Mouse (Mus musculus) hindbrain, embryonic 13.5 days (tissue): ENCODE results near the gene Tubgcp3. TPM values are rescaled to one million over a fixed set of nuclear protein-coding genes. Genes with fewer than 3 reads are reported as not detected.
"Not testable (repeated sequence)": the region's sequence is repeated elsewhere in the genome, so short reads cannot be mapped to it uniquely, and the experiment has no call there.

Source experiments
- ATAC-seq: fragments of 200-750 bp; cut with Nextera tagmentation; 2 replicates; pipeline ENCODE4 v1.8.0; 2017; ENCODE audit warnings: moderate TSS enrichment; ENCODE audit not compliant: low FRiP score
- H3K27ac ChIP-seq: fragments of 300-500 bp; sonication (generic); 2 replicates; pipeline ENCODE4 v1.5.1; 2015; ENCODE audit warnings: inconsistent platforms, mild to moderate bottlenecking, moderate library complexity
- H3K27me3 ChIP-seq: fragments of 300-500 bp; sonication (generic); 2 replicates; pipeline ENCODE4 v1.6.1; 2015; ENCODE audit warnings: mild to moderate bottlenecking, inconsistent platforms
- H3K36me3 ChIP-seq: fragments of 300-500 bp; sonication (generic); 2 replicates; pipeline ENCODE4 v1.6.1; 2015; ENCODE audit warnings: mild to moderate bottlenecking, inconsistent platforms
- H3K4me1 ChIP-seq: fragments of 300-500 bp; sonication (generic); replicated peaks from 2 replicates; pipeline ENCODE4 v1.6.1; 2015; ENCODE audit warnings: inconsistent platforms
- H3K4me2 ChIP-seq: fragments of 300-500 bp; sonication (generic); 2 replicates; pipeline ENCODE4 v1.6.1; 2015; ENCODE audit warnings: inconsistent platforms, mild to moderate bottlenecking, moderate library complexity
- H3K4me3 ChIP-seq: fragments of 300-500 bp; sonication (generic); 2 replicates; pipeline ENCODE4 v1.5.1; 2015; ENCODE audit warnings: mild to moderate bottlenecking, inconsistent platforms
- H3K9ac ChIP-seq: fragments of 300-500 bp; sonication (generic); 2 replicates; pipeline ENCODE4 v1.6.1; 2015; ENCODE audit warnings: mild to moderate bottlenecking, inconsistent platforms
- H3K9me3 ChIP-seq: fragments of 300-500 bp; sonication (generic); 2 replicates; pipeline ENCODE4 v1.6.1; 2016; ENCODE audit warnings: inconsistent platforms
- WGBS: fragments of 180-500 bp; shearing (Covaris S2); methylation state at CpG from one replicate; pipeline ENCODE4 v1.1.7; 2015; 5-methylcytosine and 5-hydroxymethylcytosine counted together
- polyA plus RNA-seq: library from polyadenylated mRNA; unstranded; fragments of >200 nt; fragmentation: Nextera tagmentation; extraction: Ambion mirVana; gene quantifications from 2 replicates; pipeline ENCODE4 v1.2.1, GENCODE M21; 2015

Tubgcp3 gene
- polyA plus RNA-seq, 1 experiment from 2014 or later: 41.5 TPM

DNA sequence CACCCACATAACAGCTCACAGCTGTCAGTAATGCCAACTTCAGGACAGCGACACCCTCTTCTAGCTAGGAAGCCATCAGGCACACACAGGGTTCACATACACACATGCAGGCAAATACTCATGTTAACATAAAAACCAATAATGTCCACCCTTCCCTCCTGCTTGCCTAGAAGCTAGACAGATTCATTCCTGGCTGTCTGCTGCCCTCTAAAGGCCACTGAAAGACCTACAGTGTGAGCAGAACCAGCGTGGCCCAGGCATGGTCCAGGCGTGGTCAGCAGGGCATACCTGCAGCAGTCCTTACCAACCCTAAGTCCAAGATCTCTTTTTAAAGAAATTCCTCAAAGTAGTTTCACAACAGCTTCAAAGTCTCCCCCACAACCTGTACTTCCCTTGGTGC, 43.0 kb downstream of the Tubgcp3 start:
- Histone ChIP-seq H3K27ac (no peak overlapping the region), H3K4me3 (no peak overlapping the region), H3K27me3 (no peaks in the 10 kb centered on the region), H3K36me3 (peaks cover 54% of the 10 kb centered on the region), H3K4me1 (peaks cover 4% of the 10 kb centered on the region), H3K9ac (no peak overlapping the region), H3K9me3 (no peaks in the 10 kb centered on the region), H3K4me2 (no peak overlapping the region)
- peak; percentile 80 for ATAC-seq
- WGBS: 44% methylated on average over 3 of the region's 3 CpGs

DNA sequence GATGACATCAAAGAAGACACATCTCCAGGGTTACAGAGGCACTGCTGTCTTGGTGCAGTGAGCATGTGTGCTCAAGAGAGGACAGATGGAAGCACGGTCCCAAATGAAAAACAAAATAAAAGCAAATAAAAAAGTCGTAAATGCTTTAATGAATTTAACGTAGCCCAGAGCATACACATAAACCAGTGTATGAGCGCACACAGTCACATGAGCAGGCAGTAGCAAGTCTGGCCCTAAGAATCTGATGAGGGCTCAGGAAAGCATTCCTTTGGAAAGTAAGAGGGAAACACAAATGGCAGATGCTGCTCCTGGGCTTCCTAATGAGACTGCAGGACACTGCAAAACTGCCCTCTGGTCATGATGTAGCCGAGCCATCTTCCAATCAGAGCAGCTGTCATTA, 46.2 kb downstream of the Tubgcp3 start:
- no peak for ATAC-seq
- Histone ChIP-seq H3K27ac (peak overlapping the region; percentile 45; the same call in 1 of the 2 replicates), H3K4me2 (no peak overlapping the region), H3K36me3 (peaks cover 60% of the 10 kb centered on the region), H3K9me3 (no peaks in the 10 kb centered on the region), H3K4me1 (peaks cover 4% of the 10 kb centered on the region), H3K4me3 (no peak overlapping the region), H3K27me3 (no peaks in the 10 kb centered on the region), H3K9ac (peak overlapping the region; percentile 25; the same call in 1 of the 2 replicates)
- WGBS: 73% methylated on average over 5 of the region's 5 CpGs

DNA sequence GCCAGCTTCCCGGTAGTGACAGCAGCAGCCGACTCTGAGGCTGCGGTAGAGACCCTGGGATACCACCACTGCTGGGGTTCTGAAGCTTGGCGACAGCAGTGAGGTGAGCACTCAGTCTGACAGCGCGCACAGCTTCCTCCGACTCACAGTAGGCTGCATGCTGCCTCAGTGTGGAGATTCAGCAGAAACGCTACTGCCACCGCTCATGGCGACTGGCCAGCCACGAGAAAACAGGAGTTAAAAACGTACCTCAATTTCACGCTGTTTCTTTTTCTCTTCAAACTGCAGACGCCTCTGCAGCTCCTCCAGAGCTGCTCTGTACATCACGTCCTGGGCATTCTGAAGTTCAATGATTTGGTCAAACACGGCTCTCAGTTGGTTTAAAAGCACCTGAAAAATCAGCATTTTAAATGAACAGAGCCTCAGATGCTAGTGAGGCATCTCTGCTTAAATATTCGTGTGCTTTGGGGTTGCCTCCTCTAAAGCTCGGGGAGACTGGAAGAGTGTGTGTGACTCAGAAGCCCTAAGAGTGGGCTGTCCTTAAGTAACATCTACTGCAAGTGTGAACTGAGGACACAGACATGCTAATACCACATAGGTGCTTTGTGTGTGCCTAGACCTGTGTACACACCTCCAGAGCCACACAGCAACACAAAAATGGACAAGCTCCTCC, 50.4 kb downstream of the Tubgcp3 start:
- no peak overlapping the region for H3K27ac ChIP-seq
- peaks cover 68% of the 10 kb centered on the region for H3K36me3 ChIP-seq
- no peak overlapping the region for H3K4me3 ChIP-seq
- no peak for ATAC-seq
- H3K4me1 ChIP-seq: peaks cover 4% of the 10 kb centered on the region
- WGBS: 91% methylated on average over 18 of the region's 18 CpGs
- no peaks in the 10 kb centered on the region for H3K27me3 ChIP-seq
- H3K4me2 ChIP-seq: no peak overlapping the region
- no peaks in the 10 kb centered on the region for H3K9me3 ChIP-seq
- no peak overlapping the region for H3K9ac ChIP-seq

DNA sequence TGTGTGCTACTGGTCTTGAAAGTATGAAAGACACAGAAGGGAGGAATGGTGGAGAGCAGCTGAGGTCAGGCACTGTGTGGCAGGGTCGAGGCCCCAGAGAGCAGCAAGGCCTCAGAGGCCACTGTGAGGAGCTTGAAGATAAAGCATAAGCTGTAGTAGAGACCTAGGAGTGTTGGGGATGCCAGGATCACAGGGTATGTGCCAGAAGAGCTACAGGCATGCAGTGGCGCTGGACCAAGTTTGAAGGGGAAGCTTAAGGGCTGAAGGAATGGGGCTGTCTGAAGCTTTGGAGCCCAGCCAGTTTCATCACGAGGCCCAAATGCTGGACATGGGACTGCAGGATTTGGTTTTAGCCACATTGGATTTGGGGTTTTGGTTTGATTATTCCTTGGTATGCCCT, 54.7 kb downstream of the Tubgcp3 start:
- H3K27ac ChIP-seq, ATAC-seq, H3K4me1 ChIP-seq, H3K4me2 ChIP-seq, H3K9ac ChIP-seq, H3K27me3 ChIP-seq, H3K4me3 ChIP-seq, H3K9me3 ChIP-seq: not testable (repeated sequence)
- 92% methylated on average over 3 of the region's 3 CpGs for WGBS
- peaks cover 59% of the 10 kb centered on the region for H3K36me3 ChIP-seq

DNA sequence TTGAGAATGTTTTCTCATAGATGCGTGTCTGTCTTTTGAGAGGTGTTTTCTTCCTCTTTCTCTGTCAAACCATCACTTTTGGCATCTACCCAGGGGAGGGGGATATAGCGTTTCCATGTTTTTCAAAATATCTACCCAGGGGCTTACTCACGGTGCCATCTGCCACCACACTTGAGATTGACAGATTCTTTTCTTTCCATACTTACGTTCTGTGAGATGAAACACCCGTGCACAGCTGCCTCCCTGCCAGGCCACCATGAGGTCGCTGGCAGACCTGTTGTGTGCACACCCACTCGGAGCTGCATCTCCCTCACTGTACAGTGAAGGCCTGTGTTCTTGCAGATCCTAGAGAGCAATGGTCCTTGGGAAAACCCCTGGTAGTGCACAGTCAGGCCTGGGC, 58.8 kb downstream of the Tubgcp3 start:
- Histone ChIP-seq H3K4me3 (no peak overlapping the region), H3K9ac (no peak overlapping the region), H3K4me2 (no peak overlapping the region), H3K36me3 (peaks cover 26% of the 10 kb centered on the region), H3K4me1 (peaks cover 3% of the 10 kb centered on the region; the same call in 1 of the 2 replicates), H3K9me3 (no peaks in the 10 kb centered on the region), H3K27ac (no peak overlapping the region), H3K27me3 (no peaks in the 10 kb centered on the region)
- no peak for ATAC-seq
- 53% methylated on average over 7 of the region's 7 CpGs for WGBS

DNA sequence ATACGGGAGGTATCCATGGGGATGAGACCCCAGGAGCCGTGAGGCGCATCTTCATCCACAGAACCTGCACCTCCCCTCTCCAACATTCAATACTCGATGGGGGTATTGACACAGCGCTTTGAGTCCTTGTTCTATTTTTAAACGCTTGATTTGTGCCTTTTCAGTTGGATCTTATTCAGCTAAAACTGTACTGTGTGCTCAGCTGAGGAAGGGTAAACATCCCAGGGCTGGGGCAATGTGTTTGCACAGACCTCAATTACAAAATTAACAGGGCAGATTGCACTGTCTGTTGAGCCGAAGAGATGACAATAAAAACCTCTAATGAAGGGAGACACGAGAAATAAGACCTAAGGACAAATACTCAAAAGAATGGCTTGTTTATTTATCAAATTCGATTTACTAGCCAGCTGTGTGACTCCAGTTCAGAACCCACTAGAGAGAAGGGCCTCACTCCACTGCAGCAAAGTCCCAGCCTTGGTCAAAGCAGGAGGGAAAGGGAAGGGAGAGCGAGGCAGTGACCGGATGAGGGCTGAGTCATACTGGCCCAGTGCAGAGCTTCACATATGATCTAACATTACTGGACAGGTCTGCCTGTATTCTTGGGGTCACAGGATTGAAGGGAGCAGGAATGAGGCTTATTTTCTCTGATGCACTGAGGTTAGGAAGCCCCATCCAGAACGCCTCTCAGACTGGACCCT, 62.1 kb downstream of the Tubgcp3 start:
- Histone ChIP-seq H3K9ac (no peak overlapping the region), H3K27ac (no peak overlapping the region), H3K36me3 (peaks cover 3% of the 10 kb centered on the region), H3K4me3 (no peak overlapping the region), H3K4me2 (no peak overlapping the region), H3K4me1 (peaks cover 3% of the 10 kb centered on the region; the same call in 1 of the 2 replicates), H3K9me3 (no peaks in the 10 kb centered on the region), H3K27me3 (peaks cover 12% of the 10 kb centered on the region; the same call in 1 of the 2 replicates)
- WGBS: 60% methylated on average over 12 of the region's 12 CpGs
- ATAC-seq: no peak; the same call in 1 of the 2 replicates

DNA sequence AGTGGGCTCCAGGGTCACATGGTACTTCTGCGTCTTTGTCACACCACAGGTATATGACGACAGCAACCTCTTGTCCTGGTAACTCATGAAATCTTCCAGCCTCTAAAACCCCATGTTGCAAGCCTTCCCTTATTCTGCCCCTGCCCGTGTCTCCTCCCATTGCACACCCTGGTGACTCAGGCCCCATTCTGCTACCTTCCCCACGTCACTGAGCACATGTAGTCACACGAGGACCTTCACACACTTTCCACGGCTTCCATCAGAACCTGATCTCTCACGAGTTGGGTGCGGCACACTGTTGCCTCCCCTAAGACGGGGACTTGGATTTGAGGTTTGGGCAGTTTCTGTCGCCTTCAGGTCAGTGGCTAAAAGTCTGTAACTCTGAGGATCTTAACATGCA, 63.2 kb downstream of the Tubgcp3 start:
- no peaks in the 10 kb centered on the region for H3K9me3 ChIP-seq
- H3K4me2 ChIP-seq: no peak overlapping the region
- peaks cover 16% of the 10 kb centered on the region; the same call in 1 of the 2 replicates for H3K27me3 ChIP-seq
- no peak for ATAC-seq
- no peak overlapping the region for H3K27ac ChIP-seq
- no peak overlapping the region for H3K4me3 ChIP-seq
- WGBS: 86% methylated on average over 10 of the region's 10 CpGs
- H3K36me3 ChIP-seq: no peaks in the 10 kb centered on the region
- H3K4me1 ChIP-seq: peaks cover 3% of the 10 kb centered on the region; the same call in 1 of the 2 replicates
- H3K9ac ChIP-seq: no peak overlapping the region

DNA sequence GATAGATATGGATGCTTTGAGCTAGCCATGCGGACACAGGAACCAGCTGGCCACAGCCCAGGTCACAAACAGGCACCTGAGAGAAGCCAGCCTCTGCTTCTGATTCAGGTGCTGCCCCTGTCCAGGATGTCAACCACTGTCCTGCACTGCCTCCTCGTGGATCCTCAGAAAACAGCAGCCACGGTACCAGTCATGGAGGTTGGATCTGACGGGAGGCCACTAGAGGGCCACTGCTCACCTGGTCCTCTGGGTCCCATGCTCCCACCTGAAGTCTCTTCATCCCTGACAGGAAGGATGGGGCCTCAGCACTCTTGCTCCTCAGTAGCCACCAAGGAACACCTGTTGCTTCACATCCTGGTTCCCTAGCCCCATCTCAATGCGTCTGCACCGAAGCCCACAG, 64.8 kb downstream of the Tubgcp3 start:
- H3K4me2 ChIP-seq: no peak overlapping the region
- no peak overlapping the region for H3K27ac ChIP-seq
- no peak overlapping the region for H3K4me3 ChIP-seq
- H3K27me3 ChIP-seq: peaks cover 18% of the 10 kb centered on the region; the same call in 1 of the 2 replicates
- no peak overlapping the region for H3K9ac ChIP-seq
- ATAC-seq: 0 out of 2 replicates have a peak, but pooled peaks have one; percentile 38
- 25% methylated on average over 6 of the region's 6 CpGs for WGBS
- H3K36me3 ChIP-seq: no peaks in the 10 kb centered on the region
- H3K9me3 ChIP-seq: no peaks in the 10 kb centered on the region
- no peaks in the 10 kb centered on the region for H3K4me1 ChIP-seq

DNA sequence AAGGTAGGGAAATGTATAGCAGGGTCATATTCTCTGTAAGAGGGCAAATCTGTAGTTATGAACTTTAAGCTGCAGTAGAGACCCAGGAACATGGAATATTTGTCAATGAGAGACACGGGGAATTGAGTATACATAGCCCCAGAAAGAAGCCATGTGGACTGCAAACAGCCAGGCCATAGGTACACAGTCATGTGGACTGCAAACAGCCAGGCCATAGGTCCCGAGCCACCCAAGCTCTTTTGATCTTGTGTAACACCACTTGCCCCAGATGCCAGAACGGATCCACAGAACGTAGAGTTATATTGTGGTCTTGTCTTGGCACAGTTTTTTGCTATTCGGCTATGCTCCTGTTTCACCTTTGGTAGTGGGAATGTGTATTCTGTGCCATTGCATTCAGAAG, 88.3 kb downstream of the Tubgcp3 start:
- no peak overlapping the region for H3K27ac ChIP-seq
- no peak overlapping the region for H3K4me3 ChIP-seq
- H3K9ac ChIP-seq: no peak overlapping the region
- no peak for ATAC-seq
- no peak overlapping the region for H3K4me2 ChIP-seq
- no peaks in the 10 kb centered on the region for H3K9me3 ChIP-seq
- H3K36me3 ChIP-seq: no peaks in the 10 kb centered on the region
- 88% methylated on average over 5 of the region's 5 CpGs for WGBS
- H3K4me1 ChIP-seq: 0 out of 2 replicates have a peak, but pooled peaks cover 3% of the 10 kb centered on the region
- H3K27me3 ChIP-seq: peaks cover 5% of the 10 kb centered on the region; the same call in 1 of the 2 replicates

DNA sequence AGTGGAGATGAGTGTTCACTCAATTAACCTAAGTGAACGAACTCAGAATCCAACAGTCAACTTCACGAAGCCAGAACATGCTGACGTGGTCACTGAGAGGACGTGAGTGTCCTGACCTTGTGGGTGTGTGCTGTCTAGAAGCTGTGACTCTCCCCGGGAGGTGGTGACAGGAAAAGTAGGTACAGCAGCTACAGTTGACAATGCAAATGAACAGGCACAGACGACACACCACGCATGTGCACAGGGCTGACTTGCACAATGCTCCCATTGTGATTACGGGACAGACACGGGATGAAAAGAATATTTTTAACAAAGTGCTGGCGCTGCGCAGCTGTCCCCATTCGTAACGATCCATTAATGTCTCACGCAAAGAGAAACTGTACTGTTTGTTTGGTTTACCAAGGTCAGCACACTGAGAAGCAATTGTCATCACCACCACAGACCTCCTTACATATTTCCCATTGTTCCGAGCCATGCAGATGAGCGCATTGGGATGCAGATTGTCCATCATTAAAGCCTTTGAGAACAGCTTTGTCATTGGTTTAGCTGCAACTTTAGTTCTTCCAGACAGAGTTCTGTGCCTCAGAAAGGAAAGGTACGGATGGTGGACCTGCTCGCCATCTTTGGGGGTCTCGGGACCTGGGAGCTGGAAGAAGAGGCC, 92.6 kb downstream of the Tubgcp3 start:
- WGBS: 52% methylated on average over 19 of the region's 19 CpGs
- not testable (repeated sequence) for H3K9ac ChIP-seq, H3K27ac ChIP-seq, H3K9me3 ChIP-seq, H3K36me3 ChIP-seq, H3K4me1 ChIP-seq, H3K27me3 ChIP-seq, ATAC-seq, H3K4me3 ChIP-seq
- peak overlapping the region; percentile 19; the same call in 1 of the 2 replicates for H3K4me2 ChIP-seq

DNA sequence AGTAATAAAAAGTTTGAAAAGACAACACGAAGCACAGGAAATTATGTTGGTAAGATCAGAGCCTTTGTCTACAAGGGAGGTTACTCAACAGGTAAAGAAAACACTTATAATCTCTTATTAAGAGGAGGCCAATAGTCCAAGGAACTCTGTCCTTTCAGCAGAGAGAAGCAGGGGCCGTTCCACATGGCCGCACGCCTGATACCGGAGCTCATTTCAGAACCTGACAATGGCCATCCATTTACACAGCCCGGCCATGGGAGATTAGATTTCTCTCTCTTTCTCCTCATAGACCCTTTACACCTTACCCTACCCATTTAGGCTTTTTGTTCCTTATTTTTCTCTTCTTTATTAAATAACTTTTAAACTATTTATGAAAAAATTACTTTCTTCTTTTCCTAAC, 95.3 kb downstream of the Tubgcp3 start:
- H3K9ac ChIP-seq: no peak overlapping the region
- H3K36me3 ChIP-seq: no peaks in the 10 kb centered on the region
- no peak overlapping the region for H3K4me3 ChIP-seq
- H3K4me1 ChIP-seq: 0 out of 2 replicates have a peak, but pooled peaks cover 3% of the 10 kb centered on the region
- no peaks in the 10 kb centered on the region for H3K9me3 ChIP-seq
- no peak for ATAC-seq
- no peak overlapping the region for H3K4me2 ChIP-seq
- H3K27ac ChIP-seq: no peak overlapping the region
- H3K27me3 ChIP-seq: peaks cover 25% of the 10 kb centered on the region
- WGBS: 55% methylated on average over 6 of the region's 6 CpGs

DNA sequence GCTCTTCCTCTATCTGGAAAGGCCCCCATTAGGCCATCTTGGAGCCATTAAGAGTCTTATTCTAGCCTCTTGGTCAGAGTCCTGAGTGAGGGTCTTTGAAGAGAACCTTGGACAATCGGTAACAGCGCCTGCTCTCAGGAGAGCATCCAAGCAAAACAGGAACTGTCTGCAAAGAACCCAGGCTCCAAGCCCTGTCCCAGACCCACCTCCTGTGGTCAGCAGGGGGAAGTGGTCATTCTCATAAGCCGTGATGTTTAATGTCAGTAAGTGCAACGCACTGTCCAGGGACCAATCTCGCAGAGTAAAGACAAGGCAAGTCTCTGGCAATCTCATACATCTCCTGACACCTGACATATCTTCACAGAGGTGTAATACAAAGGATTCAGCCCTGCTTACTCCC, 96.0 kb downstream of the Tubgcp3 start:
- Histone ChIP-seq H3K36me3 (no peaks in the 10 kb centered on the region), H3K27ac (no peak overlapping the region), H3K9ac (no peak overlapping the region), H3K4me2 (no peak overlapping the region), H3K4me3 (no peak overlapping the region), H3K4me1 (0 out of 2 replicates have a peak, but pooled peaks cover 3% of the 10 kb centered on the region), H3K9me3 (no peaks in the 10 kb centered on the region), H3K27me3 (peaks cover 25% of the 10 kb centered on the region)
- 66% methylated on average over 5 of the region's 5 CpGs for WGBS
- no peak for ATAC-seq
